Mouse (Mus musculus) MEL (cell line): ENCODE results near the gene Lrrc56. TPM values are rescaled to one million over a fixed set of nuclear protein-coding genes. Genes with fewer than 3 reads are reported as not detected.

Experiments
- DNase-seq: peaks from one replicate; pipeline ENCODE4 v3.0.0; 2011; ENCODE audit warnings: low read depth, low spot score
- H3K27ac ChIP-seq: 2 replicates; pipeline ENCODE4 v1.5.1; 2012; ENCODE audit warnings: low read depth, mild to moderate bottlenecking, control low read depth, low read length, moderate library complexity; ENCODE audit not compliant: control insufficient read depth
- H3K27me3 ChIP-seq, 2 experiments: fragments of 150-350 bp in 1 of 2; sonication (generic) in 1 of 2; 2 replicates each; pipeline ENCODE4 v1.6.1; 2012; ENCODE audit warnings: low read length in 2 of 2, mild to moderate bottlenecking in 2 of 2, improper control_type of control experiment in 1 of 2, moderate library complexity in 1 of 2; ENCODE audit not compliant: insufficient read depth in 2 of 2, control insufficient read depth in 1 of 2
- H3K36me3 ChIP-seq, 2 experiments: 2 replicates each; pipeline ENCODE4 v1.6.1; 2012 to 2014; ENCODE audit warnings: low read length in 2 of 2, improper control_type of control experiment in 1 of 2, inconsistent platforms in 1 of 2, mild to moderate bottlenecking in 1 of 2; ENCODE audit not compliant: insufficient read depth in 2 of 2, control insufficient read depth in 1 of 2
- H3K4me1 ChIP-seq, 2 experiments: fragments of 150-350 bp in 1 of 2; sonication (generic) in 1 of 2; 2 replicates each; pipeline ENCODE4 v1.6.1; 2012; ENCODE audit warnings: low read length in 2 of 2, improper control_type of control experiment in 1 of 2, mild to moderate bottlenecking in 1 of 2; ENCODE audit not compliant: insufficient read depth in 2 of 2, control insufficient read depth in 1 of 2
- H3K4me3 ChIP-seq, 2 experiments: fragments of 150-350 bp in 1 of 2; sonication (generic) in 1 of 2; 2 replicates each; pipeline ENCODE4 v1.5.1; 2012; ENCODE audit warnings: low read depth in 2 of 2, low read length in 2 of 2, mild to moderate bottlenecking in 2 of 2, moderate library complexity in 2 of 2, control low read depth in 1 of 2, improper control_type of control experiment in 1 of 2; ENCODE audit not compliant: control insufficient read depth in 1 of 2, insufficient read depth in 1 of 2
- H3K79me2 ChIP-seq: 2 replicates; pipeline ENCODE4 v1.6.1; 2012; ENCODE audit warnings: mild to moderate bottlenecking, low read length, moderate library complexity; ENCODE audit not compliant: control insufficient read depth, poor library complexity, insufficient read depth
- H3K9ac ChIP-seq: 2 replicates; pipeline ENCODE4 v1.6.1; 2012; ENCODE audit warnings: low read depth, mild to moderate bottlenecking, control low read depth, low read length, moderate library complexity; ENCODE audit not compliant: control insufficient read depth, poor library complexity, severe bottlenecking
- H3K9me3 ChIP-seq: fragments of 150-350 bp; sonication (generic); replicated peaks from 2 replicates; pipeline ENCODE4 v1.6.1; 2012; ENCODE audit warnings: mild to moderate bottlenecking, low read length, improper control_type of control experiment, moderate library complexity; ENCODE audit not compliant: insufficient read depth
- BHLHE40 ChIP-seq: IDR thresholded peaks from 2 replicates; pipeline ENCODE4 v1.6.1; 2012; ENCODE audit warnings: low read depth, mild to moderate bottlenecking, inconsistent platforms, low read length, improper control_type of control experiment, borderline replicate concordance
- CHD2 ChIP-seq: IDR thresholded peaks from 2 replicates; pipeline ENCODE4 v1.6.1; 2011; ENCODE audit warnings: low read length, improper control_type of control experiment
- GABPA ChIP-seq: IDR thresholded peaks from 2 replicates; pipeline ENCODE4 v1.6.1; 2012; ENCODE audit warnings: low read depth, mild to moderate bottlenecking, inconsistent platforms, low read length, improper control_type of control experiment, moderate library complexity
- GATA1 ChIP-seq: IDR thresholded peaks from 2 replicates; pipeline ENCODE4 v1.6.1; 2011; ENCODE audit warnings: low read depth, low read length, improper control_type of control experiment
- MEF2A ChIP-seq: IDR thresholded peaks from 2 replicates; pipeline ENCODE4 v1.6.1; 2014; ENCODE audit warnings: low read depth, mild to moderate bottlenecking, inconsistent platforms, low read length, improper control_type of control experiment; ENCODE audit not compliant: poor library complexity, insufficient replicate concordance, severe bottlenecking; ENCODE audit errors: extremely low read depth
- MXI1 ChIP-seq: IDR thresholded peaks from 2 replicates; pipeline ENCODE4 v1.6.1; 2011; ENCODE audit warnings: mild to moderate bottlenecking, low read depth, low read length, improper control_type of control experiment
- NRF1 ChIP-seq: IDR thresholded peaks from 2 replicates; pipeline ENCODE4 v1.6.1; 2014; ENCODE audit warnings: low read depth, mild to moderate bottlenecking, inconsistent platforms, low read length, improper control_type of control experiment, moderate library complexity; ENCODE audit not compliant: poor library complexity, insufficient read depth, severe bottlenecking
- RCOR1 ChIP-seq: IDR thresholded peaks from 2 replicates; pipeline ENCODE4 v1.6.1; 2012; ENCODE audit warnings: low read depth, mild to moderate bottlenecking, inconsistent platforms, low read length, improper control_type of control experiment
- TBP ChIP-seq: IDR thresholded peaks from 2 replicates; pipeline ENCODE4 v1.8.0; 2011; ENCODE audit warnings: low read depth, low read length, improper control_type of control experiment
- UBTF ChIP-seq: IDR thresholded peaks from 2 replicates; pipeline ENCODE4 v1.6.1; 2012; ENCODE audit warnings: low read depth, mild to moderate bottlenecking, inconsistent platforms, low read length, improper control_type of control experiment, moderate library complexity, borderline replicate concordance; ENCODE audit not compliant: insufficient read depth
- ZMIZ1 ChIP-seq: IDR thresholded peaks from 2 replicates; pipeline ENCODE4 v1.6.1; 2012; ENCODE audit warnings: low read depth, mild to moderate bottlenecking, inconsistent platforms, low read length, improper control_type of control experiment, moderate library complexity
- ZNF384 ChIP-seq: IDR thresholded peaks from 2 replicates; pipeline ENCODE4 v1.6.1; 2012; ENCODE audit warnings: low read depth, mild to moderate bottlenecking, inconsistent platforms, low read length, improper control_type of control experiment
- polyA plus RNA-seq, 2 experiments: library from polyadenylated mRNA; stranded (reverse) in 1 of 2; unstranded in 1 of 2; fragments of >175 nt in 1 of 2; fragments of >200 nt in 1 of 2; gene quantifications; 2 replicates each; pipeline versions ENCODE4 v1.2.1 to v1.2.4; 2012; ENCODE audit warnings: low replicate concordance in 2 of 2, low read depth in 1 of 2; ENCODE audit not compliant: insufficient read length in 2 of 2, insufficient read depth in 1 of 2, missing spikeins in 1 of 2
- total RNA-seq: library from RNA; depleted of rRNA; stranded (reverse); fragments of 300-350 nt; gene quantifications from 2 replicates; pipeline ENCODE4 v1.2.3, GENCODE M21; 2012

The Lrrc56 gene
- total and polyA plus RNA-seq, 3 experiments: 1.6 to 5.5 TPM; not detected in 1

DNA sequence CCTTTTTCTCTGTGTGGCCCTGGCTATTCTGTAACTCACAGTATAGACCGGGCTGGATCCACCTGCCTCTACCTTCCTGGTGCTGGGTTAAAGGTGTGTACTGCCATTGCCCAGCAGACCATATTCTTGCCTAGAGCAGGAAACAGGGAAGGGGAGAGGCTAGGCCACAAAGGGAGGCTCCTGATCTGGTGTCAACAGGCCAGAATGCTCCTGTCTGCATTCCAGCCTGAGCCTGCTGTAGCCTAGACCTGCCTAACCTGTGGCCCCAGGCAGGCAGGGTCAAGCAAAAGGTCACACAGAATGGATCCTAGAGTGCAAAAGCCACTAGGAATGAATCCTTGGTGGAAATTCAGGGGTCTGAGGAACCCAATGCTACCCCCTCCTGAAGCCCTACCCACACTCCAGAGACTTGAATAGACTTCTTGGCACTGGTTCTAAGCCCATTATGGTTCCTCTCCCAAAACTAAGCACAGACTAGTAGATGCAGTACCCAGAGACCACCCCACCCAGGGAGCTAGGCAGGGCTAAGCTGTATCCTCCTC, 25.7 kb downstream of the Lrrc56 start:
- Histone ChIP-seq H3K27ac (no peak overlapping the region), H3K4me1 (peaks cover 0 to 19% of the 10 kb centered on the region in 2 experiments; a peak in 3 of 4 replicates), H3K4me3 (no peak overlapping the region), H3K79me2 (no peaks in the 10 kb centered on the region; the same call in 1 of the 2 replicates), H3K27me3 (no peaks in the 10 kb centered on the region), H3K36me3 (peaks cover 0 to 6% of the 10 kb centered on the region in 2 experiments; a peak in 2 of 4 replicates), H3K9ac (no peak overlapping the region), H3K9me3 (no peaks in the 10 kb centered on the region)
- TF ChIP-seq RCOR1: no peak
- TF ChIP-seq GABPA: no peak
- no peak for DNase-seq

DNA sequence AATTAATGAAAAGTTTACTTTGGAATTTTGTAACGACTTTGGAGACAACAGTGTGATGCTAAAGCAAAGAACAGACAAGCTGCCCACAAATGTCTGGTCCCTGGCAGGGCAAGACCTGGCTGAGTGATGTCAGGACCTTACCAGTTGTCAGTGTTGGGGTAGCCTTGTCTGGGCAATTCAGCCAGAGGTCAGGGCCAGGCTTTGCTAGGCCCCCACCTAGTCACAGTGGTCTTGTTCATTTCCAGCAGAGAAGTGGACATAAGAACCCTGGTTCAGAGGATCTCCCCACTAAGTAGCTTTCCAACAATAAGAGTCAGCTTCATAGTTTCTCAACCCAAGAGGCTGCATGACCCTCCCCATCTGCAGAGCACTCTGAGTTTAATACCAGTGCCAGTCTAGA, 26.4 kb downstream of the Lrrc56 start:
- Histone ChIP-seq H3K4me3 (no peak overlapping the region; a peak in 1 of 4 replicates), H3K27me3 (no peaks in the 10 kb centered on the region), H3K9ac (no peak overlapping the region), H3K9me3 (no peaks in the 10 kb centered on the region), H3K27ac (no peak overlapping the region), H3K79me2 (no peaks in the 10 kb centered on the region; the same call in 1 of the 2 replicates), H3K4me1 (peaks cover 0 to 13% of the 10 kb centered on the region in 2 experiments; a peak in 3 of 4 replicates), H3K36me3 (peaks cover 0 to 6% of the 10 kb centered on the region in 2 experiments; a peak in 2 of 4 replicates)
- TF ChIP-seq TBP (no peak), ZNF384 (no peak), GATA1 (no peak), MEF2A (no peak), ZMIZ1 (no peak), NRF1 (no peak), CHD2 (no peak), MXI1 (no peak), UBTF (no peak), BHLHE40 (no peak)
- no peak for DNase-seq
